Mouse (Mus musculus): ENCODE results near the gene Tmprss5. TPM values are rescaled to one million over a fixed set of nuclear protein-coding genes. Genes with fewer than 3 reads are reported as not detected.

Tmprss5 gene
- polyA plus RNA-seq (2015; fragmentation: Nextera tagmentation; extraction: Ambion mirVana) = 3.0 and 3.5 TPM in 2 replicates

- Histone ChIP-seq H3K36me3 (peaks cover 37% of the 10 kb centered on the region), H3K27me3 (no peaks in the 10 kb centered on the region), H3K27ac (replicated peaks) (no peak within 1 kb of the TSS), H3K4me2 (no peak within 1 kb of the TSS), H3K4me3 (no peak within 1 kb of the TSS), H3K9ac (no peak within 1 kb of the TSS), H3K4me1 (replicated peaks) (no peaks in the 10 kb centered on the region), H3K9me3 (no peaks in the 10 kb centered on the region)
- ATAC-seq (ENCODE audit: low read depth) = no peak
- 53% methylated on average over 5 of the region's 5 CpGs for WGBS
Measured at GRCm38 (mm10) chr9:49081107-49081506, at the start of gene Tmprss5. Tmprss5 (plus strand) TSS chr9:49081260.

GRCm38 (mm10) chr9:49034764-49035163, 46.3 kb upstream of the Tmprss5 start:
- no peaks in the 10 kb centered on the region for H3K27me3 ChIP-seq
- no peaks in the 10 kb centered on the region for H3K4me1 ChIP-seq (replicated peaks)
- peaks cover 92% of the 10 kb centered on the region for H3K36me3 ChIP-seq
- WGBS = 93% methylated on average over 4 of the region's 4 CpGs
- H3K27ac ChIP-seq (replicated peaks) = no peak overlapping the region
- no peak overlapping the region for H3K4me2 ChIP-seq
- no peaks in the 10 kb centered on the region for H3K9me3 ChIP-seq
- no peak overlapping the region for H3K4me3 ChIP-seq
- no peak overlapping the region for H3K9ac ChIP-seq
- no peak for ATAC-seq (ENCODE audit: low read depth)

GRCm38 (mm10) chr9:49050901-49051300, 30.2 kb upstream of the Tmprss5 start:
- Histone ChIP-seq H3K4me2 (no peak overlapping the region), H3K27me3 (no peaks in the 10 kb centered on the region), H3K9me3 (no peaks in the 10 kb centered on the region), H3K4me1 (replicated peaks) (peaks cover 1% of the 10 kb centered on the region; the same call in 1 of the 2 replicates), H3K36me3 (no peaks in the 10 kb centered on the region), H3K9ac (no peak overlapping the region), H3K4me3 (no peak overlapping the region), H3K27ac (replicated peaks) (no peak overlapping the region)
- no peak for ATAC-seq (ENCODE audit: low read depth)
- WGBS = 80% methylated on average over 5 of the region's 5 CpGs

- Histone ChIP-seq H3K36me3 (no peaks in the 10 kb centered on the region), H3K27ac (replicated peaks) (no peak overlapping the region), H3K9ac (no peak overlapping the region), H3K9me3 (no peaks in the 10 kb centered on the region), H3K27me3 (no peaks in the 10 kb centered on the region), H3K4me1 (replicated peaks) (peaks cover 6% of the 10 kb centered on the region), H3K4me3 (no peak overlapping the region), H3K4me2 (no peak overlapping the region)
- 14% methylated on average over 5 of the region's 5 CpGs for WGBS
- ATAC-seq (ENCODE audit: low read depth) = no peak
Measured at GRCm38 (mm10) chr9:49051349-49051748, 29.7 kb upstream of the Tmprss5 start.

- ATAC-seq (ENCODE audit: low read depth) = no peak
- no peaks in the 10 kb centered on the region for H3K9me3 ChIP-seq
- WGBS = 77% methylated on average over 3 of the region's 3 CpGs
Measured at GRCm38 (mm10) chr9:49054028-49054427, 27.0 kb upstream of the Tmprss5 start.

GRCm38 (mm10) chr9:49055333-49056205, 25.5 kb upstream of the Tmprss5 start, which contains the start of gene Zw10:
Zw10 (plus strand) TSS chr9:49055613.
- H3K27ac ChIP-seq (replicated peaks) = peak within 1 kb of the TSS; percentile 56
- ATAC-seq (ENCODE audit: low read depth) = peak; percentile 99

More at GRCm38 (mm10) chr9:49054028-49054427, 27.0 kb upstream of the Tmprss5 start:
- Histone ChIP-seq H3K36me3 (peaks cover 13% of the 10 kb centered on the region), H3K4me1 (replicated peaks) (peaks cover 17% of the 10 kb centered on the region), H3K27me3 (no peaks in the 10 kb centered on the region), H3K4me3 (no peak overlapping the region), H3K4me2 (no peak overlapping the region), H3K9ac (no peak overlapping the region), H3K27ac (replicated peaks) (no peak overlapping the region)

GRCm38 (mm10) chr9:49076847-49077246, 4.2 kb upstream of the Tmprss5 start:
- Histone ChIP-seq H3K4me3 (no peak overlapping the region), H3K4me1 (replicated peaks) (no peaks in the 10 kb centered on the region), H3K4me2 (no peak overlapping the region), H3K9ac (no peak overlapping the region), H3K9me3 (no peaks in the 10 kb centered on the region), H3K27ac (replicated peaks) (no peak overlapping the region), H3K27me3 (no peaks in the 10 kb centered on the region), H3K36me3 (peaks cover 76% of the 10 kb centered on the region)
- ATAC-seq (ENCODE audit: low read depth) = no peak
- 96% methylated on average over 3 of the region's 3 CpGs for WGBS

More at GRCm38 (mm10) chr9:49055333-49056205, 25.5 kb upstream of the Tmprss5 start, which contains the start of gene Zw10:
- peak within 1 kb of the TSS; percentile 73 for H3K4me2 ChIP-seq
- peak within 1 kb of the TSS; percentile 88 for H3K9ac ChIP-seq
- no peaks in the 10 kb centered on the region for H3K27me3 ChIP-seq
- peak within 1 kb of the TSS; percentile 90 for H3K4me3 ChIP-seq
- peaks cover 17% of the 10 kb centered on the region for H3K4me1 ChIP-seq (replicated peaks)
- no peaks in the 10 kb centered on the region for H3K9me3 ChIP-seq
- H3K36me3 ChIP-seq = peaks cover 25% of the 10 kb centered on the region
- under 1% methylated on average over 53 of the region's 53 CpGs for WGBS

GRCm38 (mm10) chr9:49081561-49081960, 501 bp downstream of the Tmprss5 start:
- no peak for ATAC-seq (ENCODE audit: low read depth)
- no peaks in the 10 kb centered on the region for H3K27me3 ChIP-seq
- no peak overlapping the region for H3K27ac ChIP-seq (replicated peaks)
- no peaks in the 10 kb centered on the region for H3K9me3 ChIP-seq
- 13% methylated on average over 4 of the region's 4 CpGs for WGBS
- no peaks in the 10 kb centered on the region for H3K4me1 ChIP-seq (replicated peaks)
- H3K36me3 ChIP-seq = peaks cover 34% of the 10 kb centered on the region
- no peak overlapping the region for H3K9ac ChIP-seq
- no peak overlapping the region for H3K4me3 ChIP-seq
- H3K4me2 ChIP-seq = no peak overlapping the region

- no peak for ATAC-seq (ENCODE audit: low read depth)
- Histone ChIP-seq H3K36me3 (no peaks in the 10 kb centered on the region), H3K9ac (no peak overlapping the region), H3K4me1 (replicated peaks) (peaks cover 8% of the 10 kb centered on the region; the same call in 1 of the 2 replicates), H3K27me3 (no peaks in the 10 kb centered on the region), H3K4me2 (no peak overlapping the region), H3K4me3 (no peak overlapping the region), H3K9me3 (no peaks in the 10 kb centered on the region), H3K27ac (replicated peaks) (no peak overlapping the region)
- 16% methylated on average over 11 of the region's 11 CpGs for WGBS
Measured at GRCm38 (mm10) chr9:49087317-49087716, 6.3 kb downstream of the Tmprss5 start.

GRCm38 (mm10) chr9:49098871-49099270, 17.8 kb downstream of the Tmprss5 start:
- H3K9ac ChIP-seq = no peak overlapping the region
- H3K4me2 ChIP-seq = no peak overlapping the region
- no peaks in the 10 kb centered on the region for H3K27me3 ChIP-seq
- peaks cover 15% of the 10 kb centered on the region for H3K4me1 ChIP-seq (replicated peaks)
- H3K4me3 ChIP-seq = no peak overlapping the region
- no peaks in the 10 kb centered on the region for H3K36me3 ChIP-seq
- no peak overlapping the region for H3K27ac ChIP-seq (replicated peaks)
- WGBS = 93% methylated on average over 3 of the region's 3 CpGs
- no peak for ATAC-seq (ENCODE audit: low read depth)
- no peaks in the 10 kb centered on the region for H3K9me3 ChIP-seq

GRCm38 (mm10) chr9:49102328-49102727, 21.3 kb downstream of the Tmprss5 start:
- Histone ChIP-seq H3K4me2 (no peak overlapping the region), H3K27ac (replicated peaks) (no peak overlapping the region), H3K4me3 (no peak overlapping the region), H3K36me3 (no peaks in the 10 kb centered on the region), H3K9me3 (no peaks in the 10 kb centered on the region), H3K27me3 (no peaks in the 10 kb centered on the region), H3K4me1 (replicated peaks) (peaks cover 15% of the 10 kb centered on the region), H3K9ac (no peak overlapping the region)
- WGBS = 0% methylated on average over 1 of the region's 1 CpGs
- ATAC-seq (ENCODE audit: low read depth) = peak; percentile 95

GRCm38 (mm10) chr9:49109101-49109500, 28.0 kb downstream of the Tmprss5 start:
- Histone ChIP-seq H3K36me3 (no peaks in the 10 kb centered on the region), H3K4me1 (replicated peaks) (no peaks in the 10 kb centered on the region), H3K4me3 (no peak overlapping the region), H3K9me3 (no peaks in the 10 kb centered on the region), H3K9ac (no peak overlapping the region), H3K4me2 (no peak overlapping the region), H3K27me3 (no peaks in the 10 kb centered on the region), H3K27ac (replicated peaks) (no peak overlapping the region)
- ATAC-seq (ENCODE audit: low read depth) = no peak
- WGBS = 48% methylated on average over 7 of the region's 7 CpGs

Data from neural tube, embryonic 13.5 days (tissue).